7 mouse cellular contexts compared by ENCODE assay signal in genomic region chr8:122865441-122865840, GRCm38 (mm10). TPM values are rescaled to one million over a fixed set of nuclear protein-coding genes. Genes with fewer than 3 reads are reported as not detected.
DNase-seq lines count a peak whose midpoint lies in the region; ATAC-seq lines count a peak whose summit lies in the region.

No protein-coding gene starts in this region.

- no peak overlapping the region for H3K9ac ChIP-seq in embryonic facial prominence, embryonic 14.5 days (ENCODE audit: low read depth, low read length)
- H3K9ac ChIP-seq in midbrain, embryonic 14.5 days (replicated peaks; ENCODE audit: low read length) = no peak overlapping the region

- peak overlapping the region; percentile 58 for H3K4me2 ChIP-seq in embryonic facial prominence, embryonic 14.5 days (ENCODE audit: low read depth, low read length)
- peak overlapping the region; percentile 46 for H3K4me2 ChIP-seq in midbrain, embryonic 14.5 days (ENCODE audit: low read length)

- peaks cover 75% of the 10 kb centered on the region for H3K27me3 ChIP-seq in megakaryocyte, embryonic 14.5 days (replicated peaks)
- no peaks in the 10 kb centered on the region for H3K27me3 ChIP-seq in embryonic facial prominence, embryonic 14.5 days (replicated peaks; ENCODE audit: control insufficient read depth, insufficient read depth, low read length)
- no peaks in the 10 kb centered on the region for H3K27me3 ChIP-seq in midbrain, embryonic 14.5 days (ENCODE audit: control insufficient read depth, insufficient read depth, low read length)

- no peak; the same call in 1 of the 2 replicates for ATAC-seq in megakaryocyte, adult 5-6 weeks (ENCODE audit: poor library complexity, severe bottlenecking)
- no peak for ATAC-seq in embryonic facial prominence, embryonic 14.5 days (ENCODE audit: low read depth)
- no peak for ATAC-seq in midbrain, embryonic 14.5 days (ENCODE audit: low FRiP score, low TSS enrichment)

- peak overlapping the region; percentile 59 for H3K4me3 ChIP-seq in megakaryocyte, embryonic 14.5 days (replicated peaks)
- peak overlapping the region; percentile 25; the same call in 1 of the 2 replicates for H3K4me3 ChIP-seq in embryonic facial prominence, embryonic 14.5 days (ENCODE audit: low read depth, low read length)
- H3K4me3 ChIP-seq in midbrain, embryonic 14.5 days (replicated peaks; ENCODE audit: low read depth, low read length) = 0 out of 2 replicates have a peak overlapping the region, but pooled peaks have one; percentile 23

- peaks cover 40% of the 10 kb centered on the region for H3K4me1 ChIP-seq in megakaryocyte, embryonic 14.5 days
- no peaks in the 10 kb centered on the region for H3K4me1 ChIP-seq in embryonic facial prominence, embryonic 14.5 days (ENCODE audit: control insufficient read depth, insufficient read depth, low read length)
- no peaks in the 10 kb centered on the region for H3K4me1 ChIP-seq in midbrain, embryonic 14.5 days (ENCODE audit: control insufficient read depth, insufficient read depth, low read length)

- WGBS in embryonic facial prominence, embryonic 14.5 days = 75% methylated on average over 10 of the region's 10 CpGs
- WGBS in midbrain, embryonic 14.5 days = 57% methylated on average over 10 of the region's 10 CpGs

- H3K27ac ChIP-seq in embryonic facial prominence, embryonic 14.5 days (replicated peaks; ENCODE audit: low read depth, low read length) = no peak overlapping the region
- no peak overlapping the region for H3K27ac ChIP-seq in midbrain, embryonic 14.5 days (replicated peaks; ENCODE audit: low read depth, low read length)

- DNase-seq in embryonic facial prominence, embryonic 14.5 days (ENCODE audit: low spot score) = no peak
- DNase-seq in induced T-regulatory cell, adult 2 months (ENCODE audit: low read depth) = peak; percentile 46
- DNase-seq in midbrain, embryonic 14.5 days = peak; percentile 56
- no peak for DNase-seq in ovary, postnatal 10 days (ENCODE audit: low spot score)
- DNase-seq in urinary bladder, postnatal 10 days (ENCODE audit: low spot score) = no peak

- no peaks in the 10 kb centered on the region for H3K36me3 ChIP-seq in megakaryocyte, embryonic 14.5 days (replicated peaks; ENCODE audit: low read length)
- H3K36me3 ChIP-seq in embryonic facial prominence, embryonic 14.5 days (ENCODE audit: control insufficient read depth, insufficient read depth, low read length) = no peaks in the 10 kb centered on the region
- no peaks in the 10 kb centered on the region for H3K36me3 ChIP-seq in midbrain, embryonic 14.5 days (ENCODE audit: control insufficient read depth, insufficient read depth, low read length)

- H3K9me3 ChIP-seq in megakaryocyte, embryonic 14.5 days = no peaks in the 10 kb centered on the region
- peaks cover 22% of the 10 kb centered on the region; the same call in 1 of the 2 replicates for H3K9me3 ChIP-seq in embryonic facial prominence, embryonic 14.5 days (ENCODE audit: control insufficient read depth, low read length)
- peaks cover 12% of the 10 kb centered on the region; the same call in 1 of the 2 replicates for H3K9me3 ChIP-seq in midbrain, embryonic 14.5 days (ENCODE audit: control insufficient read depth, low read length)

RNA-seq across cellular contexts. Expression of gene Cdh15, which starts 17.7 kb away (rescaled TPM):
- not detected in 2 replicates for polyA plus RNA-seq in megakaryocyte, embryonic 14.5 days (2012; ENCODE audit: insufficient read depth, low replicate concordance)
- total RNA-seq in megakaryocyte, adult 5-6 weeks (2015) = not detected in 2 replicates
- total RNA-seq in megakaryocyte, adult 5-6 weeks (2017) = not detected in 2 replicates
- polyA plus RNA-seq in embryonic facial prominence, embryonic 14.5 days (2014; fragmentation: Nextera tagmentation; extraction: Ambion mirVana) = 34.5 and 40.7 TPM in 2 replicates
- 1.5 and 2.6 TPM in 2 replicates for polyA plus RNA-seq in midbrain, embryonic 14.5 days (2014; fragmentation: Nextera tagmentation; extraction: Ambion mirVana)

Comparison
In these comparisons a context has a peak if more than half of its experiments do, and no peak if none do; other contexts are left out.
1. DNase-seq: peak in induced T-regulatory cell, adult 2 months (single experiment) and midbrain, embryonic 14.5 days (single experiment); none in embryonic facial prominence, embryonic 14.5 days (single experiment), ovary, postnatal 10 days (single experiment) and urinary bladder, postnatal 10 days (single experiment).
2. Peak in every context shown above with its lines, with median percentiles within 50 percentile points of each other: H3K4me3 ChIP-seq.